Mouse (Mus musculus): ENCODE data around the gene B4galnt1.
A peak's percentile ranks its signal among the peaks of the same experiment; 100 is the strongest.
"Not testable (repeated sequence)": the region's sequence is repeated elsewhere in the genome, so short reads cannot be mapped to it uniquely, and the experiment has no call there.

B4galnt1 gene

GRCm38 (mm10) chr10:127164631-127165353 lies at the start of gene B4galnt1:
Gene B4galnt1, plus strand, starts transcription at chr10:127165225.
- peak; percentile 86 for DNase-seq

- DNase-seq, result no peak
Observed at GRCm38 (mm10) chr10:127118470-127118869, 46.6 kb upstream of the B4galnt1 start.

- DNase-seq, result peak; percentile 28
Observed at GRCm38 (mm10) chr10:127119229-127119628, 45.8 kb upstream of the B4galnt1 start.

GRCm38 (mm10) chr10:127120301-127121065 lies 44.5 kb upstream of the B4galnt1 start:
- DNase-seq, result no peak

- DNase-seq, result peak; percentile 98
Observed at GRCm38 (mm10) chr10:127121066-127121477, 44.0 kb upstream of the B4galnt1 start, which contains the start of gene Os9. Gene Os9, minus strand, starts transcription at chr10:127121131.

GRCm38 (mm10) chr10:127122018-127122417 lies 43.0 kb upstream of the B4galnt1 start:
- DNase-seq, result no peak

- DNase-seq, result peak; percentile 75
Observed at GRCm38 (mm10) chr10:127122784-127123435, 42.1 kb upstream of the B4galnt1 start.

GRCm38 (mm10) chr10:127123436-127123805 lies 41.6 kb upstream of the B4galnt1 start:
- peak; percentile 79 for DNase-seq

GRCm38 (mm10) chr10:127125210-127126001 lies 39.6 kb upstream of the B4galnt1 start:
- no peak for DNase-seq

GRCm38 (mm10) chr10:127126579-127126978 lies 38.4 kb upstream of the B4galnt1 start:
- no peak for DNase-seq

GRCm38 (mm10) chr10:127127711-127128279 lies 37.2 kb upstream of the B4galnt1 start:
- DNase-seq, result no peak

- no peak for DNase-seq
Observed at GRCm38 (mm10) chr10:127129431-127129830, 35.6 kb upstream of the B4galnt1 start.

- no peak for DNase-seq
Observed at GRCm38 (mm10) chr10:127132469-127132868, 32.6 kb upstream of the B4galnt1 start.

GRCm38 (mm10) chr10:127134394-127135035 lies 30.5 kb upstream of the B4galnt1 start:
- DNase-seq, result not testable (repeated sequence)

GRCm38 (mm10) chr10:127135118-127135836 lies 29.7 kb upstream of the B4galnt1 start:
- DNase-seq, result no peak

GRCm38 (mm10) chr10:127136510-127136909 lies 28.5 kb upstream of the B4galnt1 start:
- DNase-seq, result no peak

GRCm38 (mm10) chr10:127137896-127138295 lies 27.1 kb upstream of the B4galnt1 start:
- DNase-seq, result no peak

- DNase-seq, result no peak
Observed at GRCm38 (mm10) chr10:127138328-127139141, 26.5 kb upstream of the B4galnt1 start.

- DNase-seq, result no peak
Observed at GRCm38 (mm10) chr10:127140971-127141370, 24.1 kb upstream of the B4galnt1 start.

GRCm38 (mm10) chr10:127141500-127141899 lies 23.5 kb upstream of the B4galnt1 start:
- no peak for DNase-seq

All from cerebellum, adult 11-12 months (tissue).